Mouse (Mus musculus): ENCODE results near the gene Olfr160. TPM values are rescaled to one million over a fixed set of nuclear protein-coding genes. Genes with fewer than 3 reads are reported as not detected.

Olfr160 gene
- polyA plus RNA-seq, 1 experiment from 2014 or later: not detected

- no peak overlapping the region for H3K9ac ChIP-seq
- no peak overlapping the region for H3K4me2 ChIP-seq
- WGBS: 85% methylated on average over 4 of the region's 4 CpGs
- no peak for ATAC-seq (ENCODE audit: low FRiP score)
- H3K4me1 ChIP-seq: no peaks in the 10 kb centered on the region
- H3K27me3 ChIP-seq: no peaks in the 10 kb centered on the region
- no peak overlapping the region for H3K27ac ChIP-seq
- no peaks in the 10 kb centered on the region for H3K36me3 ChIP-seq (replicated peaks)
- no peaks in the 10 kb centered on the region for H3K9me3 ChIP-seq
- no peak overlapping the region for H3K4me3 ChIP-seq (replicated peaks)
Observed at GRCm38 (mm10) chr9:37675287-37675686, 40.8 kb downstream of the Olfr160 start.

GRCm38 (mm10) chr9:37670261-37670660, 45.8 kb downstream of the Olfr160 start:
- no peak overlapping the region for H3K4me3 ChIP-seq (replicated peaks)
- no peaks in the 10 kb centered on the region for H3K36me3 ChIP-seq (replicated peaks)
- no peak overlapping the region for H3K9ac ChIP-seq
- ATAC-seq (ENCODE audit: low FRiP score): no peak
- no peaks in the 10 kb centered on the region for H3K27me3 ChIP-seq
- no peaks in the 10 kb centered on the region for H3K9me3 ChIP-seq
- H3K27ac ChIP-seq: no peak overlapping the region
- H3K4me2 ChIP-seq: no peak overlapping the region
- WGBS: 88% methylated on average over 3 of the region's 3 CpGs
- H3K4me1 ChIP-seq: no peaks in the 10 kb centered on the region

- Histone ChIP-seq H3K27me3 (no peaks in the 10 kb centered on the region), H3K27ac (no peak overlapping the region), H3K36me3 (replicated peaks) (no peaks in the 10 kb centered on the region), H3K4me3 (replicated peaks) (no peak overlapping the region), H3K4me1 (no peaks in the 10 kb centered on the region), H3K9ac (no peak overlapping the region), H3K4me2 (no peak overlapping the region), H3K9me3 (no peaks in the 10 kb centered on the region)
- 83% methylated on average over 4 of the region's 4 CpGs for WGBS
- ATAC-seq (ENCODE audit: low FRiP score): no peak
Observed at GRCm38 (mm10) chr9:37669678-37670077, 46.4 kb downstream of the Olfr160 start.

GRCm38 (mm10) chr9:37669115-37669514, 46.9 kb downstream of the Olfr160 start, which contains the start of gene Panx3:
Gene Panx3 (minus strand): TSS chr9:37669235.
- Histone ChIP-seq H3K27ac (no peak within 1 kb of the TSS), H3K4me3 (replicated peaks) (no peak within 1 kb of the TSS), H3K4me1 (no peaks in the 10 kb centered on the region), H3K27me3 (no peaks in the 10 kb centered on the region), H3K4me2 (no peak within 1 kb of the TSS), H3K9me3 (no peaks in the 10 kb centered on the region), H3K36me3 (replicated peaks) (no peaks in the 10 kb centered on the region), H3K9ac (no peak within 1 kb of the TSS)
- no peak for ATAC-seq (ENCODE audit: low FRiP score)
- WGBS: 67% methylated on average over 6 of the region's 6 CpGs

GRCm38 (mm10) chr9:37666045-37666444, 50.0 kb downstream of the Olfr160 start:
- H3K27me3 ChIP-seq: no peaks in the 10 kb centered on the region
- H3K4me1 ChIP-seq: no peaks in the 10 kb centered on the region
- no peak overlapping the region for H3K4me3 ChIP-seq (replicated peaks)
- H3K4me2 ChIP-seq: no peak overlapping the region
- 82% methylated on average over 7 of the region's 7 CpGs for WGBS
- no peak overlapping the region for H3K27ac ChIP-seq
- ATAC-seq (ENCODE audit: low FRiP score): no peak
- no peaks in the 10 kb centered on the region for H3K9me3 ChIP-seq
- H3K36me3 ChIP-seq (replicated peaks): no peaks in the 10 kb centered on the region
- H3K9ac ChIP-seq: no peak overlapping the region

GRCm38 (mm10) chr9:37664604-37665003, 51.4 kb downstream of the Olfr160 start:
- no peak overlapping the region for H3K27ac ChIP-seq
- no peaks in the 10 kb centered on the region for H3K27me3 ChIP-seq
- no peaks in the 10 kb centered on the region for H3K36me3 ChIP-seq (replicated peaks)
- ATAC-seq (ENCODE audit: low FRiP score): no peak
- H3K4me2 ChIP-seq: no peak overlapping the region
- H3K9ac ChIP-seq: no peak overlapping the region
- H3K9me3 ChIP-seq: no peaks in the 10 kb centered on the region
- no peaks in the 10 kb centered on the region for H3K4me1 ChIP-seq
- no peak overlapping the region for H3K4me3 ChIP-seq (replicated peaks)
- 82% methylated on average over 2 of the region's 2 CpGs for WGBS

GRCm38 (mm10) chr9:37663210-37663609, 52.8 kb downstream of the Olfr160 start:
- no peak for ATAC-seq (ENCODE audit: low FRiP score)
- no peaks in the 10 kb centered on the region for H3K27me3 ChIP-seq
- no peaks in the 10 kb centered on the region for H3K36me3 ChIP-seq (replicated peaks)
- no peaks in the 10 kb centered on the region for H3K4me1 ChIP-seq
- H3K9me3 ChIP-seq: no peaks in the 10 kb centered on the region
- WGBS: 83% methylated on average over 1 of the region's 1 CpGs
- no peak overlapping the region for H3K4me2 ChIP-seq
- H3K4me3 ChIP-seq (replicated peaks): no peak overlapping the region
- H3K9ac ChIP-seq: no peak overlapping the region
- H3K27ac ChIP-seq: no peak overlapping the region

GRCm38 (mm10) chr9:37659413-37659812, 56.6 kb downstream of the Olfr160 start:
- Histone ChIP-seq H3K4me1 (peaks cover 13% of the 10 kb centered on the region), H3K27ac (no peak overlapping the region), H3K9me3 (no peaks in the 10 kb centered on the region), H3K27me3 (no peaks in the 10 kb centered on the region), H3K9ac (no peak overlapping the region), H3K4me2 (no peak overlapping the region), H3K36me3 (replicated peaks) (no peaks in the 10 kb centered on the region), H3K4me3 (replicated peaks) (no peak overlapping the region)
- 84% methylated on average over 6 of the region's 6 CpGs for WGBS
- no peak for ATAC-seq (ENCODE audit: low FRiP score)

Other genes with a start within 250 kb of the Olfr160 start
- gene Msantd2, start 226.9 kb downstream of the Olfr160 start, polyA plus RNA-seq (2016; fragmentation: Nextera tagmentation; extraction: Ambion mirVana): 46.9 and 47.3 TPM in 2 replicates
- 23.2 and 24.3 TPM in 2 replicates for gene Esam, start 188.2 kb downstream of the Olfr160 start, polyA plus RNA-seq (2016; fragmentation: Nextera tagmentation; extraction: Ambion mirVana)
- 0.32 and 0.82 TPM in 2 replicates for gene Vsig2, start 177.0 kb downstream of the Olfr160 start, polyA plus RNA-seq (2016; fragmentation: Nextera tagmentation; extraction: Ambion mirVana)
- 3.8 and 4.2 TPM in 2 replicates for gene Nrgn, start 163.3 kb downstream of the Olfr160 start, polyA plus RNA-seq (2016; fragmentation: Nextera tagmentation; extraction: Ambion mirVana)
- 7.3 and 7.4 TPM in 2 replicates for gene Siae, start 160.6 kb downstream of the Olfr160 start, polyA plus RNA-seq (2016; fragmentation: Nextera tagmentation; extraction: Ambion mirVana)
- 18.9 and 21.2 TPM in 2 replicates for gene Spa17, start 102.5 kb downstream of the Olfr160 start, polyA plus RNA-seq (2016; fragmentation: Nextera tagmentation; extraction: Ambion mirVana)
- gene Tbrg1, start 58.9 kb downstream of the Olfr160 start, polyA plus RNA-seq (2016; fragmentation: Nextera tagmentation; extraction: Ambion mirVana): 109 and 114 TPM in 2 replicates
- gene Panx3, start 47.0 kb downstream of the Olfr160 start, polyA plus RNA-seq (2016; fragmentation: Nextera tagmentation; extraction: Ambion mirVana): 0.19 TPM in 2 replicates
- not detected in 2 replicates for gene Olfr874, start 28.9 kb upstream of the Olfr160 start, polyA plus RNA-seq (2016; fragmentation: Nextera tagmentation; extraction: Ambion mirVana)
- gene Olfr875, start 55.6 kb upstream of the Olfr160 start, polyA plus RNA-seq (2016; fragmentation: Nextera tagmentation; extraction: Ambion mirVana): not detected in 2 replicates
- gene Olfr876, start 86.8 kb upstream of the Olfr160 start, polyA plus RNA-seq (2016; fragmentation: Nextera tagmentation; extraction: Ambion mirVana): not detected in 2 replicates
- gene Olfr877, start 138.0 kb upstream of the Olfr160 start, polyA plus RNA-seq (2016; fragmentation: Nextera tagmentation; extraction: Ambion mirVana): not detected in 2 replicates
- gene Olfr145, start 180.5 kb upstream of the Olfr160 start, polyA plus RNA-seq (2016; fragmentation: Nextera tagmentation; extraction: Ambion mirVana): not detected in 2 replicates
- gene Olfr878, start 201.6 kb upstream of the Olfr160 start, polyA plus RNA-seq (2016; fragmentation: Nextera tagmentation; extraction: Ambion mirVana): 0.06 TPM in 1 of 2 replicates, not detected in the other